Comparison of ENCODE assay signal across 8 mouse cellular contexts in the genomic region with DNA sequence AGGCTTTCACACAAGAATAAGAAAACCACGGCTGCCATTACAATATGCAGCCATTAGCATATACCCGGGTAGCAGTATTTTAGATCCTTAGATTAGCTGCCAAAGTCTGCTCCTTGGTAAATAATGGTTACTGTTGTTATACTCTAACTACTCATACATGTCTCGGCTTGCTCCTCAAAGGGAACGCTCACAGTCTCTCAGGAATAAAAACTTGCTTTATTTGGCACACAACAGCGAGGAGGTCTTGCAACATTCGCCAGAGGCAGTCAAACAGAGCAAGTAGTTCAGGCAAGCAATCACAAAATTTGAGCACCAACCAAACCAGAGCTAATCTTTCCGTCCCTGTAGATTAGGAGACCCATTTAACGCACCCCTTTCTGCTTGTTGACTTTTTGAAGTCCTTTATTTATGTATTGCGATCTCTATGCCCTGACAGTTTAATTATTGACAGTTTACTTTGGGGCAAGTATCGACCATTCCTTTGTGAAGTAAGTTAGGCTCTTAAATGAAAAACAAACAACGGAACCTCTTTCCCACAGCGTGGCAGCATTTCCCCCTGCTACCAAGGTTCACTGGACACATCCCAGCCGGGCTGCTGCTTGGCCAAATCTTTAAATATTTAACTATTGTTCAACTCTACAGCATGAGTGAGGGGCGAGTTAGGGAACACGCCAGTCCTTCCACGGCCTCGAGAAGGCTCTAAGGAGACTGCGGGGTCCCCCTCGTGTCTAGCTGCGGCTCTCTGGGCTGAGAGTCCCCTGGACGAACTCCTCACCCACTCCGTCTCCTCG. TPM values are rescaled to one million over a fixed set of nuclear protein-coding genes. Genes with fewer than 3 reads are reported as not detected.
DNase-seq lines count a peak whose midpoint lies in the region; ATAC-seq lines count a peak whose summit lies in the region.

No protein-coding gene starts in this region.

- H3K4me1 ChIP-seq in forebrain, embryonic 12.5 days = peaks cover 46% of the 10 kb centered on the region
- peaks cover 39% of the 10 kb centered on the region for H3K4me1 ChIP-seq in hindbrain, embryonic 15.5 days (replicated peaks)
- peaks cover 36% of the 10 kb centered on the region for H3K4me1 ChIP-seq in limb, embryonic 13.5 days
- H3K4me1 ChIP-seq in midbrain, embryonic 13.5 days (replicated peaks) = peaks cover 38% of the 10 kb centered on the region

- peak; percentile 40 for DNase-seq in layer of hippocampus, adult 11-12 months (ENCODE audit: low spot score)
- no peak for DNase-seq in layer of hippocampus, postnatal 25 days (ENCODE audit: extremely low spot score in 1 of 2, low spot score in 1 of 2)
- DNase-seq in adrenal gland, postnatal 14 days = peak; percentile 49
- DNase-seq in frontal cortex, postnatal 25 days (ENCODE audit: low spot score in 2 of 2) = no peak

- H3K9me3 ChIP-seq in forebrain, embryonic 12.5 days = no peaks in the 10 kb centered on the region
- H3K9me3 ChIP-seq in hindbrain, embryonic 15.5 days = no peaks in the 10 kb centered on the region
- H3K9me3 ChIP-seq in limb, embryonic 13.5 days = no peaks in the 10 kb centered on the region
- no peaks in the 10 kb centered on the region for H3K9me3 ChIP-seq in midbrain, embryonic 13.5 days

- peak overlapping the region; percentile 90 for H3K27ac ChIP-seq in forebrain, embryonic 12.5 days
- peak overlapping the region; percentile 93 for H3K27ac ChIP-seq in hindbrain, embryonic 15.5 days (replicated peaks)
- peak overlapping the region; percentile 91 for H3K27ac ChIP-seq in limb, embryonic 13.5 days
- H3K27ac ChIP-seq in midbrain, embryonic 13.5 days = peak overlapping the region; percentile 81

- peak; percentile 72 for ATAC-seq in forebrain, embryonic 12.5 days (ENCODE audit: low FRiP score)
- ATAC-seq in hindbrain, embryonic 15.5 days (ENCODE audit: low FRiP score, low read depth) = peak; percentile 84
- peak; percentile 77 for ATAC-seq in limb, embryonic 13.5 days (ENCODE audit: low FRiP score, low read depth)
- ATAC-seq in midbrain, embryonic 13.5 days = peak; percentile 81

- no peaks in the 10 kb centered on the region for H3K27me3 ChIP-seq in forebrain, embryonic 12.5 days
- H3K27me3 ChIP-seq in hindbrain, embryonic 15.5 days = no peaks in the 10 kb centered on the region
- H3K27me3 ChIP-seq in limb, embryonic 13.5 days = no peaks in the 10 kb centered on the region; the same call in 1 of the 2 replicates
- H3K27me3 ChIP-seq in midbrain, embryonic 13.5 days = peaks cover 6% of the 10 kb centered on the region; the same call in 1 of the 2 replicates

- WGBS in forebrain, embryonic 12.5 days = 3% methylated on average over 23 of the region's 23 CpGs
- 2% methylated on average over 23 of the region's 23 CpGs for WGBS in hindbrain, embryonic 15.5 days
- WGBS in limb, embryonic 13.5 days = 3% methylated on average over 23 of the region's 23 CpGs
- 2% methylated on average over 23 of the region's 23 CpGs for WGBS in midbrain, embryonic 13.5 days

- peak overlapping the region; percentile 65 for H3K4me2 ChIP-seq in forebrain, embryonic 12.5 days
- H3K4me2 ChIP-seq in hindbrain, embryonic 15.5 days = peak overlapping the region; percentile 71
- H3K4me2 ChIP-seq in limb, embryonic 13.5 days (replicated peaks) = peak overlapping the region; percentile 71
- H3K4me2 ChIP-seq in midbrain, embryonic 13.5 days (replicated peaks) = peak overlapping the region; percentile 65

- H3K9ac ChIP-seq in forebrain, embryonic 12.5 days = peak overlapping the region; percentile 94
- peak overlapping the region; percentile 96 for H3K9ac ChIP-seq in hindbrain, embryonic 15.5 days
- peak overlapping the region; percentile 96 for H3K9ac ChIP-seq in limb, embryonic 13.5 days
- H3K9ac ChIP-seq in midbrain, embryonic 13.5 days (replicated peaks) = peak overlapping the region; percentile 82

- peak overlapping the region; percentile 90 for H3K4me3 ChIP-seq in forebrain, embryonic 12.5 days (replicated peaks)
- peak overlapping the region; percentile 100 for H3K4me3 ChIP-seq in hindbrain, embryonic 15.5 days
- H3K4me3 ChIP-seq in limb, embryonic 13.5 days = peak overlapping the region; percentile 95
- peak overlapping the region; percentile 63 for H3K4me3 ChIP-seq in midbrain, embryonic 13.5 days (replicated peaks)

- H3K36me3 ChIP-seq in forebrain, embryonic 12.5 days (replicated peaks) = peaks cover 9% of the 10 kb centered on the region
- no peaks in the 10 kb centered on the region; the same call in 1 of the 2 replicates for H3K36me3 ChIP-seq in hindbrain, embryonic 15.5 days
- H3K36me3 ChIP-seq in limb, embryonic 13.5 days = peaks cover 9% of the 10 kb centered on the region
- H3K36me3 ChIP-seq in midbrain, embryonic 13.5 days = peaks cover 9% of the 10 kb centered on the region; the same call in 1 of the 2 replicates

RNA-seq across cellular contexts. Expression of gene Smim15, which starts 0.6 kb away (rescaled TPM):
- total RNA-seq in layer of hippocampus, postnatal 25 days (2021) = 10 to 100 TPM; 60.2 to 60.4 TPM
- 41.1 and 42.2 TPM in 2 replicates for total RNA-seq in adrenal gland, postnatal 14 days (2021)
- polyA plus RNA-seq in forebrain, embryonic 12.5 days (2016; fragmentation: Nextera tagmentation; extraction: Ambion mirVana) = 52.3 and 54.4 TPM in 2 replicates
- polyA plus RNA-seq in hindbrain, embryonic 15.5 days (2015; fragmentation: Nextera tagmentation; extraction: Ambion mirVana) = 36.7 and 37.2 TPM in 2 replicates
- 52.9 and 54.3 TPM in 2 replicates for polyA plus RNA-seq in limb, embryonic 13.5 days (2015; fragmentation: Nextera tagmentation; extraction: Ambion mirVana)
- polyA plus RNA-seq in midbrain, embryonic 13.5 days (2015; fragmentation: Nextera tagmentation; extraction: Ambion mirVana) = 41.2 and 41.4 TPM in 2 replicates

Comparison
In these comparisons a context has a peak if more than half of its experiments do, and no peak if none do; other contexts are left out.
1. DNase-seq: peak in layer of hippocampus, adult 11-12 months (single experiment) and adrenal gland, postnatal 14 days (single experiment); none in layer of hippocampus, postnatal 25 days (0 of 2) and frontal cortex, postnatal 25 days (0 of 2).
2. Peak in every context shown above with its lines, with median percentiles within 50 percentile points of each other: ATAC-seq, H3K27ac ChIP-seq, H3K4me2 ChIP-seq, H3K4me3 ChIP-seq and H3K9ac ChIP-seq.